Mouse (Mus musculus) cerebellum, adult 2 months (tissue): ENCODE measurements at regions not wholly inside any gene's neighbourhood (a gene's known extent, or its start where the extent isn't known, plus 50 kb on each side); places are given as distances from the start of the nearest gene placed in this dataset.

Source experiments
- DNase-seq, 2 experiments: peaks; one replicate each; pipeline ENCODE4 v3.0.0; 2021
- H3K27ac ChIP-seq: fragments of 200-500 bp; 2 replicates; pipeline ENCODE4 v1.5.1; 2012; ENCODE audit warnings: low read length, control low read depth, inconsistent platforms; ENCODE audit not compliant: insufficient read depth
- H3K27me3 ChIP-seq: fragments of 200-500 bp; 2 replicates; pipeline ENCODE4 v1.6.1; 2012; ENCODE audit warnings: inconsistent platforms, mild to moderate bottlenecking, low read length, moderate library complexity; ENCODE audit not compliant: control insufficient read depth, insufficient read depth
- H3K4me1 ChIP-seq: fragments of 200-500 bp; 2 replicates; pipeline ENCODE4 v1.6.1; 2011; ENCODE audit warnings: low read length; ENCODE audit not compliant: control insufficient read depth, insufficient read depth
- H3K4me3 ChIP-seq: fragments of 200-500 bp; replicated peaks from 2 replicates; pipeline ENCODE3; 2011; ENCODE audit warnings: mild to moderate bottlenecking, low read depth, low read length, control low read depth; ENCODE audit not compliant: insufficient read depth
- CTCF ChIP-seq: fragments of 200-500 bp; IDR thresholded peaks from 2 replicates; pipeline ENCODE4 v1.5.1; 2011; ENCODE audit warnings: low read depth, mild to moderate bottlenecking, control low read depth, low read length, moderate library complexity, borderline replicate concordance; ENCODE audit not compliant: insufficient read depth
- POLR2A ChIP-seq: fragments of 200-500 bp; IDR thresholded peaks from 2 replicates; pipeline ENCODE4 v1.6.1; 2011; ENCODE audit warnings: low read length, control low read depth, borderline replicate concordance; ENCODE audit not compliant: insufficient read depth
- WGBS: fragments of 180-500 bp; shearing (Covaris S2); methylation state at CpG from one replicate; pipeline ENCODE4 v1.1.7; 2018; 5-methylcytosine and 5-hydroxymethylcytosine counted together

GRCm38 (mm10) chr14:98791970-98792369 is 202.1 kb downstream of the Rpl36a-ps1 start:
- H3K4me3 ChIP-seq = no peak overlapping the region
- 37% methylated on average over 4 of the region's 4 CpGs for WGBS
- H3K27me3 ChIP-seq = no peaks in the 10 kb centered on the region
- TF ChIP-seq POLR2A = no peak
- TF ChIP-seq CTCF = no peak
- H3K27ac ChIP-seq = no peak overlapping the region
- H3K4me1 ChIP-seq = no peaks in the 10 kb centered on the region
- no peak for DNase-seq

DNA sequence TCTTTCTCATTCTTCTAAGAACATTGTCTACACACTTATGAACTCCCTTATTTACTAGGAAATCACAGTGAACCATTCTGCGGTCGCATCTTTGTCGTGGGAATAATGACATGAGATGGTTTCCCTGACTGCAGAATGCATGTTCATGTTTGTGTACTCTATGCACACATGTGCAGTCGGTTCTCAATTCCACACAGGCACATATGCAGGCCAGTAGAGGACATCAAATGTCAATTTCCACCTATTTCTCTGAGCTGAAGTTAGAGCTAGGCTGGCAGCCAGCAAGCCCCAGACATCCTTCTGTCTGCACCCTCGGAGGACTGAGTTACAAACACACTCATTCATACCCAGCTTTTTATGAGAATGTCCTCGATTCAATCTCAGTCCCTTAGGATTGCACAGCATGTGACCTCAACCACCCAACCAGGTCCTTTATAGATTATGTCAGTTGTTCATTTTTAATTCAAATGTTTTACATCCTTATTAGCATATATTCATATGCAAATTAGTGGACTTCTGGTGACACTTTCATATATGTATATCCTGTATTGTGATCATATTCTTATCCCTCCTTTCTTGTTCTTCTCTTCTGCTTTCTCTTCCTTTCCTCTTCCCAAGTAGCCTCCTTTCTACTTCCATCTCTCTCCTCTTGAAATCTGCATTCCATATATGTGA is 202.7 kb downstream of the Rpl36a-ps1 start:
- TF ChIP-seq POLR2A (no peak), CTCF (no peak)
- 42% methylated on average over 6 of the region's 6 CpGs for whole genome bisulfite sequencing
- Histone ChIP-seq H3K4me1 (no peaks in the 10 kb centered on the region), H3K27me3 (no peaks in the 10 kb centered on the region), H3K27ac (no peak overlapping the region), H3K4me3 (no peak overlapping the region)
- no peak for DNase-seq

GRCm38 (mm10) chr14:98789794-98790193 is 204.3 kb downstream of the Rpl36a-ps1 start:
- H3K4me3 ChIP-seq = no peak overlapping the region
- 90% methylated on average over 6 of the region's 6 CpGs for WGBS

DNA sequence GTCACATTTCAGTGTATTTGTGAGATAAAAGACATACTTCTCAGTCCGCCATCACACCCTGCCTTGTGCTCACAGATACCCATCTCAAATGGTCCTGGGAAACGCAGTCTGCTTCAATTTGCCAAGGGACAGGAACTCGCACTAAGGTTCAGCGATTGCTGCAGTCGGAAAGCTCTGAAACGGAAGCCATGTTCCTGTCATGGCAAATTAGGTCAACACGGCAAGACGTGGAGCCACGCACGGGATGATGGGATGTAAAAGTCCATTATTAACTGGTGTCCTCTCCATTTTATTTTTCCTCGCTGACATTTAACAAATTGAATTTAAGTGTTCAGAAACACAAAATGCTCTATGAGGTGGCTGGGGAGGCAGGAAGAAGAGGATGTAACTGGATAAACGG is 212.4 kb downstream of the Rpl36a-ps1 start:
- no peak overlapping the region for H3K27ac ChIP-seq
- TF ChIP-seq CTCF = no peak
- TF ChIP-seq POLR2A = no peak
- DNase-seq = no peak
- H3K4me3 ChIP-seq = no peak overlapping the region
- no peaks in the 10 kb centered on the region for H3K4me1 ChIP-seq
- H3K27me3 ChIP-seq = no peaks in the 10 kb centered on the region
- 87% methylated on average over 12 of the region's 12 CpGs for WGBS

More at GRCm38 (mm10) chr14:98789794-98790193, 204.3 kb downstream of the Rpl36a-ps1 start:
- DNase-seq = no peak
- Histone ChIP-seq H3K27me3 (no peaks in the 10 kb centered on the region), H3K27ac (no peak overlapping the region), H3K4me1 (no peaks in the 10 kb centered on the region)
- TF ChIP-seq POLR2A (no peak), CTCF (no peak)

DNA sequence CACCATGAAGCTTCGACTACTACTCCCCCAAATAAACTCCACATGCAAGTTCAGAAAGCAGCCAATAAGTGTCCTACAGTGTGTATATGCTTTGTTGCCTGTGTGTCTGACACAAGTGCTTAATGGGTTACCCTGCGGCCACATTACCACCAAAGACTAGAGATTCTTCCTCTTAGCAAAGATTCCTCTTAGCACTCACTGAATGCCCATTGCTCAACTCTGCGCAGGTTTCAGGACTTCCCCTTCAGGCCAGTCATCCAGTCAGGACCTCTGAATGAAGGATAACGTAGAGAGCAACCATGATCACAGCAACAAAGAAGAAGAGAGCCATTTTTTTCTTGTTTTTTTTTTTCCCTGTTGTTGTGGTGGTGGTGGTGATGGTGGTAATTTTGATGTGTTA is 222.0 kb downstream of the Rpl36a-ps1 start:
- no peak for DNase-seq
- Histone ChIP-seq H3K27ac (no peak overlapping the region), H3K4me3 (no peak overlapping the region), H3K27me3 (no peaks in the 10 kb centered on the region), H3K4me1 (no peaks in the 10 kb centered on the region)
- TF ChIP-seq POLR2A (no peak), CTCF (no peak)
- WGBS = 79% methylated on average over 4 of the region's 4 CpGs

GRCm38 (mm10) chr14:98768845-98769244 is 225.3 kb downstream of the Rpl36a-ps1 start:
- no peak overlapping the region for H3K27ac ChIP-seq
- TF ChIP-seq CTCF = no peak
- no peak for TF ChIP-seq POLR2A
- H3K4me3 ChIP-seq = no peak overlapping the region
- no peak for DNase-seq
- H3K4me1 ChIP-seq = no peaks in the 10 kb centered on the region
- WGBS = 87% methylated on average over 2 of the region's 2 CpGs
- no peaks in the 10 kb centered on the region for H3K27me3 ChIP-seq

DNA sequence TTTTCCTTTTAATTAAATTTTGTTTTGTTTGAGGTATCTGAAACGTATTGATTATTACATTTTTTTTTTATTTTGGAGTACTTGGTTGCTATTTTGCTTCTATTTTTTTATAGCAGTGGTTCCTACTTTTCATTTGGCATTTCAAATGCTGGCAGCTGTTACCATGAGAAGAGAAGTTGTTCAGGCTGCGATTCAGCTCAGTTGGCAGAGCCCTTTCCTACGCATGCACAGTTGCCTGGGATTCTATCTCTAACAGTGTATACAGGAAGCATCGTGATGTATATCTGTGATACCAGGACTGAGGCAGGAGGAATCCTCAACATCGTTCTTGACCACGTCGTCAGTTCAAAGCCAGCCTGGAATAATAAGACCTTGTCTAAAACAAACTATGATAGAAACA is 226.6 kb downstream of the Rpl36a-ps1 start:
- DNase-seq = no peak
- no peak overlapping the region for H3K27ac ChIP-seq
- no peaks in the 10 kb centered on the region for H3K4me1 ChIP-seq
- no peak overlapping the region for H3K4me3 ChIP-seq
- no peaks in the 10 kb centered on the region for H3K27me3 ChIP-seq
- TF ChIP-seq CTCF (no peak), POLR2A (no peak)
- 67% methylated on average over 7 of the region's 7 CpGs for WGBS

DNA sequence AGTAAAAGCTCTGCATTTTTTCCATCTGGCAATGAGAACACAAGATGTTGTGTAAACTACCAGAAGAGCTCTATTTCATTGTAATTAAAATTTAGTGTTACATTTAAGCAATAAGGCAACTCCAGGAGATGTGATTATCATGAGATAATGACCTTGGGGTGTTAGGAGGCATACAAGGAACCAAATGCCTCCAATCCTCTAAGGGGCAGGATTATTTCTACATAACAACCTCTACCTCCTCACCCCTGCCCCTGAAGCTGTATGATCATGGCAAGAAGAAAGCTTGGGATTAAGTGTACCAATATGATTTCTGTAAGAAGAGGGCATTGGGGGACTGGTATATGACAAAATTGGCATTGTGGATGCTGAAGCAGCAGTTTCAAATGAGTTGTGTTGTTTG is 228.8 kb downstream of the Rpl36a-ps1 start:
- H3K27me3 ChIP-seq = no peaks in the 10 kb centered on the region
- no peaks in the 10 kb centered on the region for H3K4me1 ChIP-seq
- no peak for DNase-seq
- TF ChIP-seq CTCF (no peak), POLR2A (no peak)
- no peak overlapping the region for H3K4me3 ChIP-seq
- H3K27ac ChIP-seq = no peak overlapping the region
